ENCODE assay signal across 16 mouse cellular contexts in the genomic region with DNA sequence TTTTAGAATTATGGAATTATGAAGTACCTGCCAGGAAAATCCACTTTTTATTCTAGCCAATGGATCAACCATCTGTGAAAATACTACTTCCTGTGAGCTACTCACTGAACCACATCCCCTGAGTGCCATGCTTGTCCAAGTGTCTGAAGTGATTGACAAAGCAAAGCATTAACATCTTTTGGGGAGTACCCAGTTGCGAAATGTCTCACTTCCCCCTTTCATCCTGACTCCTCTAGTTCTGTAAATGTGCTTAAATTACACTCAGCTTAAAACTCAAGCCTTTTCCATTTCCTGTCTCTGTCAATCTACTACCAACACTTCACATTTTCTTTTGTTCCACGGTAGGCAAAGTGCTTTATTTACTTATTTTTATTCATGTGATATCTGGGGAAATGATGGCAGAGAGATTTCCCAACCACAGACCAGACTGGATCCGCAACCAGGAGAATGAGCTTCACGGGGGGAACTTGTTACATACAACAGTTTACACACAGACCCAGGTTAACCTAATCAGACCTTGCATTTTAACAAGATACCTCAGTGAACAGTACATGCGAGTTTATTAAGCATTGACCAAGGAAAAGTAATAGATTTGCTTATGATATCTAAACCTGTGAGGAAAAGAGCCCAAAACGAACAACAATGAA.
DNase-seq lines count a peak whose midpoint lies in the region; ATAC-seq and TF ChIP-seq lines count a peak whose summit lies in the region.
"Had no signal": no experiment of that assay in that cellular context is flagged by ENCODE, and none has a peak within 500 bp of the region (broad histone marks: within the 10 kb centered on the region; RNA-seq: fewer than 3 reads in every experiment).

No protein-coding gene starts in this region.

- no peak overlapping the region for H3K27ac ChIP-seq in heart, adult 2 months
- no peak overlapping the region for H3K27ac ChIP-seq in midbrain, embryonic 13.5 days
- no peak overlapping the region for H3K27ac ChIP-seq in intestine, postnatal 0 days (ENCODE audit: low read depth, low read length)
- no peak overlapping the region for H3K27ac ChIP-seq in midbrain, embryonic 11.5 days (ENCODE audit: low read depth, low read length)
- H3K27ac ChIP-seq: forebrain, embryonic 10.5 days; hindbrain, embryonic 15.5 days; midbrain, embryonic 10.5 days; neural tube, embryonic 15.5 days had no signal

- H3K36me3 ChIP-seq in heart, adult 2 months (ENCODE audit: control insufficient read depth, insufficient read depth, low read length), result peaks cover 6% of the 10 kb centered on the region
- H3K36me3 ChIP-seq in midbrain, embryonic 13.5 days, result no peaks in the 10 kb centered on the region
- no peaks in the 10 kb centered on the region for H3K36me3 ChIP-seq in intestine, postnatal 0 days (ENCODE audit: control insufficient read depth, insufficient read depth)
- no peaks in the 10 kb centered on the region for H3K36me3 ChIP-seq in midbrain, embryonic 11.5 days (ENCODE audit: control insufficient read depth, insufficient read depth, low read length)
- H3K36me3 ChIP-seq: forebrain, embryonic 10.5 days; hindbrain, embryonic 15.5 days; midbrain, embryonic 10.5 days; neural tube, embryonic 15.5 days had no signal

- H3K4me2 ChIP-seq in midbrain, embryonic 13.5 days (replicated peaks), result no peak overlapping the region
- no peak overlapping the region for H3K4me2 ChIP-seq in intestine, postnatal 0 days (replicated peaks; ENCODE audit: low read depth)
- H3K4me2 ChIP-seq in midbrain, embryonic 11.5 days, result no peak overlapping the region
- H3K4me2 ChIP-seq: hindbrain, embryonic 15.5 days; neural tube, embryonic 15.5 days had no signal

- 72% methylated on average over 6 of the region's 6 CpGs for WGBS in heart, adult 2 months
- WGBS in midbrain, embryonic 13.5 days, result 85% methylated on average over 6 of the region's 6 CpGs
- 79% methylated on average over 6 of the region's 6 CpGs for WGBS in intestine, postnatal 0 days
- 86% methylated on average over 6 of the region's 6 CpGs for WGBS in midbrain, embryonic 11.5 days

- H3K4me3 ChIP-seq in heart, adult 2 months, result no peak overlapping the region
- no peak overlapping the region for H3K4me3 ChIP-seq in midbrain, embryonic 13.5 days (replicated peaks)
- no peak overlapping the region for H3K4me3 ChIP-seq in intestine, postnatal 0 days (ENCODE audit: low read depth, low read length)
- no peak overlapping the region for H3K4me3 ChIP-seq in midbrain, embryonic 11.5 days (ENCODE audit: low read depth, low read length)
- H3K4me3 ChIP-seq: forebrain, embryonic 10.5 days; hindbrain, embryonic 15.5 days; midbrain, embryonic 10.5 days; neural tube, embryonic 15.5 days had no signal

- intact Hi-C loops in heart, adult 2 months (cut with DNase I), result loop anchor here (10.0 kb wide), 2 partner anchors 362 to 368 kb away; no protein-coding TSS in a partner anchor

- no peak for ATAC-seq in midbrain, embryonic 13.5 days
- ATAC-seq in intestine, postnatal 0 days, result no peak
- ATAC-seq in midbrain, embryonic 11.5 days (ENCODE audit: low FRiP score), result no peak

- no peaks in the 10 kb centered on the region for H3K27me3 ChIP-seq in heart, adult 2 months (ENCODE audit: control insufficient read depth, insufficient read depth, low read length)
- no peaks in the 10 kb centered on the region for H3K27me3 ChIP-seq in midbrain, embryonic 13.5 days
- no peaks in the 10 kb centered on the region for H3K27me3 ChIP-seq in intestine, postnatal 0 days (replicated peaks; ENCODE audit: control insufficient read depth, insufficient read depth, low read length)
- H3K27me3 ChIP-seq in midbrain, embryonic 11.5 days (ENCODE audit: control insufficient read depth, insufficient read depth, low read length), result no peaks in the 10 kb centered on the region
- H3K27me3 ChIP-seq: hindbrain, embryonic 15.5 days; neural tube, embryonic 15.5 days had no signal

- H3K9me3 ChIP-seq in midbrain, embryonic 13.5 days, result no peaks in the 10 kb centered on the region
- no peaks in the 10 kb centered on the region for H3K9me3 ChIP-seq in intestine, postnatal 0 days (ENCODE audit: control insufficient read depth)
- no peaks in the 10 kb centered on the region for H3K9me3 ChIP-seq in midbrain, embryonic 11.5 days (ENCODE audit: control insufficient read depth, low read length)
- H3K9me3 ChIP-seq: forebrain, embryonic 10.5 days; hindbrain, embryonic 15.5 days; midbrain, embryonic 10.5 days; neural tube, embryonic 15.5 days had no signal

- no peaks in the 10 kb centered on the region for H3K79me2 ChIP-seq in heart, adult 2 months (replicated peaks; ENCODE audit: control insufficient read depth, insufficient read depth, low read length)

- peaks cover 7% of the 10 kb centered on the region for H3K4me1 ChIP-seq in heart, adult 2 months (ENCODE audit: control insufficient read depth, insufficient read depth, low read length)
- H3K4me1 ChIP-seq in midbrain, embryonic 13.5 days (replicated peaks), result no peaks in the 10 kb centered on the region
- no peaks in the 10 kb centered on the region for H3K4me1 ChIP-seq in intestine, postnatal 0 days (replicated peaks; ENCODE audit: control insufficient read depth, insufficient read depth, low read length)
- H3K4me1 ChIP-seq in midbrain, embryonic 11.5 days (ENCODE audit: control insufficient read depth, insufficient read depth, low read length), result no peaks in the 10 kb centered on the region
- H3K4me1 ChIP-seq: forebrain, embryonic 10.5 days; hindbrain, embryonic 15.5 days; midbrain, embryonic 10.5 days had no signal

- TF ChIP-seq EP300 in heart, adult 2 months (IDR thresholded peaks at IDR 0.05; ENCODE audit: insufficient read depth, low read depth, low read length), result no peak

- no peak overlapping the region for H3K9ac ChIP-seq in heart, adult 2 months (ENCODE audit: low read depth, low read length)
- H3K9ac ChIP-seq in midbrain, embryonic 13.5 days (replicated peaks), result no peak overlapping the region
- no peak overlapping the region for H3K9ac ChIP-seq in intestine, postnatal 0 days (ENCODE audit: low read depth, low read length)
- no peak overlapping the region for H3K9ac ChIP-seq in midbrain, embryonic 11.5 days (ENCODE audit: low read length)
- H3K9ac ChIP-seq: hindbrain, embryonic 15.5 days; neural tube, embryonic 15.5 days had no signal

- peak; percentile 30 for DNase-seq in heart, adult 8-10 months (ENCODE audit: low spot score)
- no peak for DNase-seq in heart, adult 2 months
- DNase-seq in spleen, postnatal 36 days (ENCODE audit: low spot score in 2 of 2), result peak; percentile 40 to 64
- DNase-seq in spleen, adult 18-20 months, result no peak
- peak; percentile 53 for DNase-seq in lung, postnatal 25 days (ENCODE audit: low spot score)
- no peak for DNase-seq in midbrain, embryonic 11.5 days (ENCODE audit: low spot score, missing footprints)
- DNase-seq: embryo, embryonic 11 days; gastrocnemius, postnatal 14 days; kidney, postnatal 25 days; thymus, postnatal 25 days had no signal

- TF ChIP-seq POLR2A in heart, adult 2 months (IDR thresholded peaks at IDR 0.05; ENCODE audit: insufficient read depth, low read depth, low read length), result no peak

- no peak for TF ChIP-seq CTCF in heart, adult 2 months (IDR thresholded peaks at IDR 0.05)
- TF ChIP-seq CTCF in intestine, postnatal 0 days (IDR thresholded peaks at IDR 0.05; ENCODE audit: low read depth), result no peak

Comparison
In these comparisons a context has a peak if more than half of its experiments do, and no peak if none do; other contexts are left out.
1. DNase-seq: peak in heart, adult 8-10 months (single experiment), spleen, postnatal 36 days (2 of 2) and lung, postnatal 25 days (single experiment); none in heart, adult 2 months (0 of 2), spleen, adult 18-20 months (0 of 2) and midbrain, embryonic 11.5 days (single experiment).